Comparison of ENCODE assay signal across 25 mouse cellular contexts in the genomic region with DNA sequence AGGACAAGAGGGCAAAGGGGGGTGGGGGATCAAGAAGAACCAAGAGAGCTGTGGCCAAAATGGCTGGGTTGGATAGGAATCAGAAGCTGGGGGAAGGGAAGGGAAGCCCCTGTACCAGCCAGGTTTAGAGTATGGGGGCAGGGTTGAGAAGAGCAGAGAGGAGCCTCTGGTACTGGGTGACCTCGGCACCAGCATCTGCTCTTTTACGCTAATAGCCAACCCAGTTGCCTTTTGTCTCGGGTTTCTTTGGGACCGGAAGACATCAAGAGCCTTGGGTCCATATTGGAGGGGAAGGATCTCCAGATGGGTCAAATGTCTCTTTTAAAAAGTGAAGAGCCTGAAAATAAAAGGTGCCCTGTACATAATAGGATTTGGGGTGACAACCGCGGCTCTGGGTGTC.
"Had no signal": no experiment of that assay in that cellular context is flagged by ENCODE, and none has a peak within 500 bp of the region (broad histone marks: within the 10 kb centered on the region; RNA-seq: fewer than 3 reads in every experiment).

No protein-coding gene starts in this region.

- H3K4me3 ChIP-seq: gastrocnemius, adult 2 months; heart, adult 2 months; heart, embryonic 13.5 days; heart, embryonic 15.5 days; intestine, embryonic 15.5 days; layer of hippocampus, adult 2 months; left cerebral cortex, adult 2 months; limb, embryonic 10.5 days; limb, embryonic 12.5 days; liver, embryonic 13.5 days; liver, embryonic 15.5 days had no signal

- ATAC-seq: hindbrain, embryonic 16.5 days; inflammation-experienced regulatory T-cells, adult 6 months; intestine, embryonic 15.5 days; intestine, postnatal 0 days had no signal

- H3K36me3 ChIP-seq: heart, embryonic 13.5 days; heart, embryonic 15.5 days; intestine, embryonic 15.5 days; limb, embryonic 10.5 days; limb, embryonic 12.5 days; liver, embryonic 13.5 days; liver, embryonic 15.5 days had no signal

- H3K27me3 ChIP-seq: heart, embryonic 15.5 days; intestine, embryonic 15.5 days; limb, embryonic 12.5 days; liver, embryonic 13.5 days; liver, embryonic 15.5 days had no signal

- H3K27ac ChIP-seq: gastrocnemius, adult 2 months; heart, adult 2 months; heart, embryonic 13.5 days; heart, embryonic 15.5 days; hindbrain, embryonic 14.5 days; intestine, embryonic 15.5 days; layer of hippocampus, adult 2 months; left cerebral cortex, adult 2 months; limb, embryonic 10.5 days; limb, embryonic 12.5 days; liver, embryonic 13.5 days; liver, embryonic 15.5 days had no signal

- H3K9ac ChIP-seq: heart, embryonic 13.5 days; heart, embryonic 15.5 days; hindbrain, embryonic 14.5 days; intestine, embryonic 15.5 days; limb, embryonic 12.5 days; liver, embryonic 13.5 days; liver, embryonic 15.5 days had no signal

- H3K9me3 ChIP-seq: heart, embryonic 13.5 days; heart, embryonic 15.5 days; intestine, embryonic 15.5 days; limb, embryonic 10.5 days; limb, embryonic 12.5 days; liver, embryonic 13.5 days; liver, embryonic 15.5 days had no signal

- DNase-seq: gastrocnemius, adult 2 months; gastrocnemius, postnatal 10 days; gastrocnemius, postnatal 25 days; heart, adult 2 months; heart, postnatal 4 days; kidney, adult 18-20 months; kidney, adult 8-10 months; kidney, postnatal 10 days; kidney, postnatal 25 days; kidney, postnatal 4 days; liver; liver, embryonic 13.5 days had no signal

- H3K4me2 ChIP-seq: heart, embryonic 13.5 days; heart, embryonic 15.5 days; hindbrain, embryonic 14.5 days; intestine, embryonic 15.5 days; limb, embryonic 12.5 days; liver, embryonic 11.5 days; liver, embryonic 13.5 days; liver, embryonic 15.5 days had no signal

- H3K4me1 ChIP-seq: heart, embryonic 13.5 days; heart, embryonic 15.5 days; intestine, embryonic 15.5 days; limb, embryonic 10.5 days; liver, embryonic 15.5 days had no signal
